30 mouse cellular contexts compared by ENCODE assay signal in the genomic region with DNA sequence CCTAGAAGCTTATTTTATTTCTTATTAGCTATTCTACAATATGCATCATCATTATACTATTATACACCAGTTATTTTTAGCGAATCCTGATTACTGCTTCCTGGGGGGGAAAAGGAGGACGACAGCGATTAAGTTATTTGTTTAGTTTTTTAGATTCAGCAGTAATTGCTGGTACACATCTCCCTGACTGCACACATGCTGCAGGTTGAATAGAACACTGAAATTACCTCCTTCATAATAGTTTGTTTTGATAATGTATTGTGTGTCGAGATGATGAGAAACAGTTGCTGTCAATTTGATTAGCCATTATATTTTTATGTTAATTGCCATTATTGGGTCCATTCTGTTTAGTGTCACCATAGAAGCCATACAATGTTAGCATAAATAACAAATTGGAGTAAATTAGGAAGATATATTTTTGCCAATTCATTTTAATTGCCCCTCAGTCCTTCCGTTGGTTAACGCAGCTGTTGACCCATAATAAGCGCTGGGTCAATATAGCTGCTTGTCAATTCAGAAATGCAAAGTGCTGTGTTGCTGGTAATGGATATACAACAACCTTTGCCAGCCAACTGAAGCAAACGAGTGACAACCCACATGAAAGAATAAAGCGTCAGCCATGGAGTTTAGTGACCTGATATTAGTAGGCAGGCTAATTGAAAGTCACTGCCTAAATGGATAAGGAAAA.
DNase-seq lines count a peak whose midpoint lies in the region; ATAC-seq lines count a peak whose summit lies in the region.
"Had no signal": no experiment of that assay in that cellular context is flagged by ENCODE, and none has a peak within 500 bp of the region (broad histone marks: within the 10 kb centered on the region; RNA-seq: fewer than 3 reads in every experiment).

No protein-coding gene starts in this region.

- no peaks in the 10 kb centered on the region for H3K4me1 ChIP-seq in heart, embryonic 12.5 days (replicated peaks)
- no peaks in the 10 kb centered on the region for H3K4me1 ChIP-seq in forebrain, embryonic 13.5 days
- no peaks in the 10 kb centered on the region for H3K4me1 ChIP-seq in forebrain, embryonic 16.5 days (replicated peaks; ENCODE audit: control insufficient read depth, insufficient read depth, low read length)
- H3K4me1 ChIP-seq: embryonic facial prominence, embryonic 12.5 days; embryonic facial prominence, embryonic 15.5 days; heart, embryonic 15.5 days; hindbrain, embryonic 10.5 days; hindbrain, embryonic 13.5 days; intestine, embryonic 15.5 days had no signal

- no peak overlapping the region for H3K4me2 ChIP-seq in heart, embryonic 12.5 days
- H3K4me2 ChIP-seq in forebrain, embryonic 13.5 days, result no peak overlapping the region
- H3K4me2 ChIP-seq in forebrain, embryonic 16.5 days (ENCODE audit: low read length), result no peak overlapping the region
- H3K4me2 ChIP-seq: embryonic facial prominence, embryonic 12.5 days; embryonic facial prominence, embryonic 15.5 days; heart, embryonic 11.5 days; heart, embryonic 15.5 days; hindbrain, embryonic 13.5 days; intestine, embryonic 15.5 days had no signal

- H3K27ac ChIP-seq in heart, embryonic 12.5 days (ENCODE audit: poor library complexity, severe bottlenecking), result no peak overlapping the region
- H3K27ac ChIP-seq in forebrain, embryonic 13.5 days, result no peak overlapping the region
- no peak overlapping the region for H3K27ac ChIP-seq in forebrain, embryonic 16.5 days (ENCODE audit: low read length)
- H3K27ac ChIP-seq: embryonic facial prominence, embryonic 12.5 days; embryonic facial prominence, embryonic 15.5 days; heart, embryonic 15.5 days; hindbrain, embryonic 10.5 days; hindbrain, embryonic 13.5 days; intestine, embryonic 15.5 days had no signal

- intact Hi-C loops in left cerebral cortex, postnatal 4 days (cut with DNase I), result no loop called here

- WGBS in heart, embryonic 12.5 days, result 86% methylated on average over 9 of the region's 9 CpGs
- 47% methylated on average over 9 of the region's 9 CpGs for WGBS in forebrain, embryonic 13.5 days
- WGBS in forebrain, embryonic 16.5 days, result 42% methylated on average over 9 of the region's 9 CpGs

- DNase-seq in heart, adult 11 months, result peak; percentile 15
- DNase-seq in retina, postnatal 1 day, result peak; percentile 83
- no peak for DNase-seq in left cerebral cortex, postnatal 4 days
- no peak for DNase-seq in heart, adult 8-10 months (ENCODE audit: low spot score)
- DNase-seq in kidney, postnatal 25 days, result no peak
- DNase-seq: adrenal gland, adult 8-10 months; adrenal gland, postnatal 25 days; B cell, adult 2 months; cerebellum, adult 18-20 months; cerebellum, adult 9-10 months; cerebellum, postnatal 25 days; gastrocnemius, postnatal 10 days; heart, adult 18-20 months; heart, postnatal 10 days; heart, postnatal 36 days; kidney, adult 11 months; kidney, adult 8-10 months had no signal

- no peak for ATAC-seq in heart, embryonic 12.5 days (ENCODE audit: insufficient number of reproducible peaks, low FRiP score)
- ATAC-seq in forebrain, embryonic 13.5 days, result peak; percentile 84
- peak; percentile 76 for ATAC-seq in forebrain, embryonic 16.5 days
- ATAC-seq: hindbrain, embryonic 16.5 days; intestine, embryonic 15.5 days had no signal

- no peaks in the 10 kb centered on the region for H3K36me3 ChIP-seq in heart, embryonic 12.5 days
- H3K36me3 ChIP-seq in forebrain, embryonic 13.5 days (ENCODE audit: poor library complexity, severe bottlenecking), result no peaks in the 10 kb centered on the region
- H3K36me3 ChIP-seq in forebrain, embryonic 16.5 days (ENCODE audit: control insufficient read depth, insufficient read depth), result no peaks in the 10 kb centered on the region
- H3K36me3 ChIP-seq: embryonic facial prominence, embryonic 12.5 days; embryonic facial prominence, embryonic 15.5 days; heart, embryonic 15.5 days; hindbrain, embryonic 10.5 days; hindbrain, embryonic 13.5 days; intestine, embryonic 15.5 days had no signal

- H3K9me3 ChIP-seq in heart, embryonic 12.5 days (replicated peaks), result no peaks in the 10 kb centered on the region
- no peaks in the 10 kb centered on the region for H3K9me3 ChIP-seq in forebrain, embryonic 13.5 days (replicated peaks)
- no peaks in the 10 kb centered on the region for H3K9me3 ChIP-seq in forebrain, embryonic 16.5 days (ENCODE audit: control insufficient read depth, low read length)
- H3K9me3 ChIP-seq: embryonic facial prominence, embryonic 12.5 days; embryonic facial prominence, embryonic 15.5 days; G1E; heart, embryonic 15.5 days; hindbrain, embryonic 10.5 days; hindbrain, embryonic 13.5 days; intestine, embryonic 15.5 days had no signal

- no peak overlapping the region for H3K9ac ChIP-seq in heart, embryonic 12.5 days
- H3K9ac ChIP-seq in forebrain, embryonic 13.5 days, result no peak overlapping the region
- no peak overlapping the region for H3K9ac ChIP-seq in forebrain, embryonic 16.5 days (replicated peaks; ENCODE audit: low read depth, low read length)
- H3K9ac ChIP-seq: embryonic facial prominence, embryonic 12.5 days; embryonic facial prominence, embryonic 15.5 days; heart, embryonic 15.5 days; hindbrain, embryonic 13.5 days; intestine, embryonic 15.5 days had no signal

- no peak overlapping the region for H3K4me3 ChIP-seq in heart, embryonic 12.5 days
- no peak overlapping the region for H3K4me3 ChIP-seq in forebrain, embryonic 13.5 days
- H3K4me3 ChIP-seq in forebrain, embryonic 16.5 days (replicated peaks; ENCODE audit: low read length), result no peak overlapping the region
- H3K4me3 ChIP-seq: embryonic facial prominence, embryonic 12.5 days; embryonic facial prominence, embryonic 15.5 days; heart, embryonic 15.5 days; hindbrain, embryonic 10.5 days; hindbrain, embryonic 13.5 days; intestine, embryonic 15.5 days had no signal

- no peaks in the 10 kb centered on the region for H3K27me3 ChIP-seq in heart, embryonic 12.5 days (replicated peaks)
- H3K27me3 ChIP-seq in forebrain, embryonic 13.5 days, result no peaks in the 10 kb centered on the region
- H3K27me3 ChIP-seq in forebrain, embryonic 16.5 days (replicated peaks; ENCODE audit: control insufficient read depth, insufficient read depth, low read length), result no peaks in the 10 kb centered on the region
- H3K27me3 ChIP-seq: CH12.LX; embryonic facial prominence, embryonic 12.5 days; embryonic facial prominence, embryonic 15.5 days; heart, embryonic 15.5 days; hindbrain, embryonic 13.5 days; intestine, embryonic 15.5 days had no signal

Comparison
In these comparisons a context has a peak if more than half of its experiments do, and no peak if none do; other contexts are left out.
1. DNase-seq: peak in heart, adult 11 months (single experiment) and retina, postnatal 1 day (single experiment); none in left cerebral cortex, postnatal 4 days (single experiment), heart, adult 8-10 months (single experiment) and kidney, postnatal 25 days (0 of 2).